Mouse (Mus musculus): Measurements from ENCODE around the gene March4. TPM values are rescaled to one million over a fixed set of nuclear protein-coding genes. Genes with fewer than 3 reads are reported as not detected.

March4 gene
- total RNA-seq, 1 experiment, result not detected

DNA sequence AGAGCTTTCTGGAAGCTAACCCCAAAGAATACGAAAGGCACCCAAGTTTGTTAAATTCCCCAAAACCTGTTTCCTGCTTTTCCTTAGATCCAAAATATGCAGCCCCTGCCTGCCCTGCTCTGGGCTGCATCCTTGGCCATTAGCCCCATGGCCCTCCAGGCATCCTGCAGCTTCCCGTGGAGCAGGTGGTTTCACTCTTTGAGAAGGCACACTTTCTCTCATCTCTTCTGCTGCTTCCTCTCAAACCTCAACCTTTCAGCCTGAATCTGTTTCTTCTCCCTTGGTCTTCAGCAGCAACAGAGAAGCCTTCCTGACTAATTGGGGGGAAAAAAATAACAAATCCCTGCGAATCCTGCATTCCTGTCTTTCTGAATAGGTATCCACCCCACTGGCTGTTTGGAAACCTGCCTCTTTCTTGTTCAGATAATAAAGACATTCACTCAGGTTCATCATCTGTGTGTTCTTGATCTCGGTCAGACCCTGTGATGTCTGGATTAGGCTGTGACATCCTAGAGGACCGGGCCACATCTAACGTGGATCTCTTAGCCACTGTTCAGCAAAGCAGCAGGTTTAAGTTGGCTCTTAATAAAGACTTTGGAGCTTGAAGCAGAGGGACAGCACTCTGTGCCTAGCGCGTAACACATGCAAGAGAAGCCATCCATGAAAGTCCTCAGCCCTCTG lies 6.1 kb downstream of the March4 start:
- TF ChIP-seq ZNF384 (IDR thresholded peaks at IDR 0.05; ENCODE audit: low read depth, low read length), result no peak
- no peak for TF ChIP-seq ZC3H11A (IDR thresholded peaks at IDR 0.05; ENCODE audit: borderline replicate concordance, low read depth, low read length)
- TF ChIP-seq HCFC1 (IDR thresholded peaks at IDR 0.05; ENCODE audit: borderline replicate concordance, insufficient read depth, low read length), result no peak
- TF ChIP-seq CHD2 (IDR thresholded peaks at IDR 0.05; ENCODE audit: low read depth, low read length), result no peak
- no peak for TF ChIP-seq MAFK (IDR thresholded peaks at IDR 0.05; ENCODE audit: insufficient read depth, low read depth, low read length)
- in situ Hi-C loops (cut with MboI; ENCODE audit: low sequenced_read_pairs in 2 of 2, unreplicated experiment in 2 of 2), result no loop called here
- Histone ChIP-seq H3K9ac (ENCODE audit: insufficient read depth, low read depth, low read length, poor library complexity, severe bottlenecking) (no peak overlapping the region), H3K4me1 (ENCODE audit: control insufficient read depth in 2 of 2, insufficient read depth in 2 of 2, low read length in 2 of 2, poor library complexity in 1 of 2) (peaks cover 0 to 3% of the 10 kb centered on the region in 2 experiments; a peak in 1 of 4 replicates), H3K36me3 (ENCODE audit: control insufficient read depth, insufficient read depth, low read length, poor library complexity, severe bottlenecking) (no peaks in the 10 kb centered on the region), H3K9me3 (ENCODE audit: control insufficient read depth, insufficient read depth, low read depth, low read length) (no peaks in the 10 kb centered on the region), H3K4me3 (ENCODE audit: insufficient read depth in 1 of 2, low read depth in 1 of 2, low read length in 2 of 2, poor library complexity in 1 of 2, severe bottlenecking in 1 of 2) (no peak overlapping the region), H3K27ac (ENCODE audit: insufficient read depth, low read depth, low read length, poor library complexity, severe bottlenecking) (no peak overlapping the region)
- no peak for DNase-seq (ENCODE audit: low read depth, low spot score)

- Histone ChIP-seq H3K4me1 (ENCODE audit: control insufficient read depth in 2 of 2, insufficient read depth in 2 of 2, low read length in 2 of 2, poor library complexity in 1 of 2) (no peaks in the 10 kb centered on the region), H3K9me3 (ENCODE audit: control insufficient read depth, insufficient read depth, low read depth, low read length) (no peaks in the 10 kb centered on the region), H3K27ac (ENCODE audit: insufficient read depth, low read depth, low read length, poor library complexity, severe bottlenecking) (no peak overlapping the region), H3K36me3 (ENCODE audit: control insufficient read depth, insufficient read depth, low read length, poor library complexity, severe bottlenecking) (no peaks in the 10 kb centered on the region), H3K4me3 (ENCODE audit: insufficient read depth in 1 of 2, low read depth in 1 of 2, low read length in 2 of 2, poor library complexity in 1 of 2, severe bottlenecking in 1 of 2) (no peak overlapping the region), H3K9ac (ENCODE audit: insufficient read depth, low read depth, low read length, poor library complexity, severe bottlenecking) (no peak overlapping the region)
- TF ChIP-seq CHD2 (IDR thresholded peaks at IDR 0.05; ENCODE audit: low read depth, low read length) (no peak), ZC3H11A (IDR thresholded peaks at IDR 0.05; ENCODE audit: borderline replicate concordance, low read depth, low read length) (no peak), HCFC1 (IDR thresholded peaks at IDR 0.05; ENCODE audit: borderline replicate concordance, insufficient read depth, low read length) (no peak), ZNF384 (IDR thresholded peaks at IDR 0.05; ENCODE audit: low read depth, low read length) (no peak), MAFK (IDR thresholded peaks at IDR 0.05; ENCODE audit: insufficient read depth, low read depth, low read length) (no peak)
- DNase-seq (ENCODE audit: low read depth, low spot score), result no peak
- in situ Hi-C loops (cut with MboI; ENCODE audit: low sequenced_read_pairs in 2 of 2, unreplicated experiment in 2 of 2), result no loop called here
Measured at GRCm38 (mm10) chr1:72529192-72529591, 7.5 kb downstream of the March4 start.

GRCm38 (mm10) chr1:72523601-72524000 lies 13.1 kb downstream of the March4 start:
- TF ChIP-seq MAFK (IDR thresholded peaks at IDR 0.05; ENCODE audit: insufficient read depth, low read depth, low read length) (no peak), CHD2 (IDR thresholded peaks at IDR 0.05; ENCODE audit: low read depth, low read length) (no peak), HCFC1 (IDR thresholded peaks at IDR 0.05; ENCODE audit: borderline replicate concordance, insufficient read depth, low read length) (no peak), ZC3H11A (IDR thresholded peaks at IDR 0.05; ENCODE audit: borderline replicate concordance, low read depth, low read length) (no peak), ZNF384 (IDR thresholded peaks at IDR 0.05; ENCODE audit: low read depth, low read length) (no peak)
- H3K9me3 ChIP-seq (ENCODE audit: control insufficient read depth, insufficient read depth, low read depth, low read length), result no peaks in the 10 kb centered on the region
- H3K9ac ChIP-seq (ENCODE audit: insufficient read depth, low read depth, low read length, poor library complexity, severe bottlenecking), result no peak overlapping the region
- DNase-seq (ENCODE audit: low read depth, low spot score), result no peak
- H3K27ac ChIP-seq (ENCODE audit: insufficient read depth, low read depth, low read length, poor library complexity, severe bottlenecking), result no peak overlapping the region
- in situ Hi-C loops (cut with MboI; ENCODE audit: low sequenced_read_pairs in 2 of 2, unreplicated experiment in 2 of 2), result no loop called here
- no peak overlapping the region for H3K4me3 ChIP-seq (ENCODE audit: insufficient read depth in 1 of 2, low read depth in 1 of 2, low read length in 2 of 2, poor library complexity in 1 of 2, severe bottlenecking in 1 of 2)
- no peaks in the 10 kb centered on the region for H3K4me1 ChIP-seq (ENCODE audit: control insufficient read depth in 2 of 2, insufficient read depth in 2 of 2, low read length in 2 of 2, poor library complexity in 1 of 2)
- H3K36me3 ChIP-seq (ENCODE audit: control insufficient read depth, insufficient read depth, low read length, poor library complexity, severe bottlenecking), result no peaks in the 10 kb centered on the region

DNA sequence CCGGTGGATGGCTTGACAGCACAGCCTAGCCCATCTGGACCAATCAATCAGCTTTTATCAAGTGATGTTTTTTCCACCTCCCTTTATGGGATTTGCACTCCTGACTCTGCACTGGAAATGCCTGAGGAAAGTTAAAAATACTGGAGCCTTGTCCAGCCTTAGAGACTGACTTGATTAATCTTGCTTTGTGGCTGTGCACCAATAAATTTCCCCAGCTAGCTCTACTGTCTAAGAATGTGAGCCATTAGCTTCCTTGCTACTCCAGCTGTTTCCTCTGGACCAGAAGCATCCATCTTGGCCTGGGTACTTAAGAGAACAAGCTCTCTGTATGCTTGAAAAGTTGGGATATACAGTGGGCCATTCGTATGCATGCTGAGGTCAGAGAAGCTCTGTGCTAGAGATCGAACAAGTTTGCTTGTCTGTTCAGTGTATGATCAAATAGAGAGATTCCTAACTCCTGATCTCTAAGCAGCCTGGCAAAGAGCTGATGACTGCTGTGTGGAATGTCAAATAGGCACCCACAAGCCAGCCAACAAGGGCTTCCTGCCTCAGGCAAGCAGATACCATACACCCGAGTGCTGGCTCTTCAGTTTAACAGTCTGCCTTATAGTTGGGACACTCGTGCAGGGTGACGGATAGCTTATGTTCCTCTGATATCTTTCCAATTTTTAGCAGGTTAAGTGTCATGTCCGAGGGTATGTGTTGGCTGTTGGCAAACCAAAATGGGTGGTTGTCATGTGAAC lies 25.8 kb downstream of the March4 start:
- DNase-seq (ENCODE audit: low read depth, low spot score), result no peak
- no peak overlapping the region for H3K4me3 ChIP-seq (ENCODE audit: insufficient read depth in 1 of 2, low read depth in 1 of 2, low read length in 2 of 2, poor library complexity in 1 of 2, severe bottlenecking in 1 of 2)
- no peaks in the 10 kb centered on the region for H3K36me3 ChIP-seq (ENCODE audit: control insufficient read depth, insufficient read depth, low read length, poor library complexity, severe bottlenecking)
- in situ Hi-C loops (cut with MboI; ENCODE audit: low sequenced_read_pairs in 2 of 2, unreplicated experiment in 2 of 2), result no loop called here
- no peaks in the 10 kb centered on the region for H3K9me3 ChIP-seq (ENCODE audit: control insufficient read depth, insufficient read depth, low read depth, low read length)
- H3K9ac ChIP-seq (ENCODE audit: insufficient read depth, low read depth, low read length, poor library complexity, severe bottlenecking), result no peak overlapping the region
- TF ChIP-seq ZNF384 (IDR thresholded peaks at IDR 0.05; ENCODE audit: low read depth, low read length), result no peak
- TF ChIP-seq HCFC1 (IDR thresholded peaks at IDR 0.05; ENCODE audit: borderline replicate concordance, insufficient read depth, low read length), result no peak
- no peak for TF ChIP-seq ZC3H11A (IDR thresholded peaks at IDR 0.05; ENCODE audit: borderline replicate concordance, low read depth, low read length)
- H3K4me1 ChIP-seq (ENCODE audit: control insufficient read depth in 2 of 2, insufficient read depth in 2 of 2, low read length in 2 of 2, poor library complexity in 1 of 2), result no peaks in the 10 kb centered on the region
- H3K27ac ChIP-seq (ENCODE audit: insufficient read depth, low read depth, low read length, poor library complexity, severe bottlenecking), result no peak overlapping the region
